Mouse (Mus musculus) liver, postnatal 0 days (tissue): Measurements from ENCODE around the gene Pip4k2c. TPM values are rescaled to one million over a fixed set of nuclear protein-coding genes. Genes with fewer than 3 reads are reported as not detected.

ENCODE experiments used
- ATAC-seq: fragments of 200-750 bp; cut with Nextera tagmentation; 2 replicates; pipeline ENCODE4 v1.8.0; 2017; ENCODE audit warnings: mild to moderate bottlenecking, moderate library complexity
- DNase-seq: peaks from one replicate; pipeline ENCODE4 v3.0.0-alpha.2; 2016
- H3K27ac ChIP-seq: fragments of 300-500 bp; sonication (generic); 2 replicates; pipeline ENCODE4 v1.5.1; 2014; ENCODE audit warnings: antibody characterized with exemption, moderate library complexity, mild to moderate bottlenecking, low read depth
- H3K27me3 ChIP-seq: fragments of 300-500 bp; sonication (generic); 2 replicates; pipeline ENCODE4 v1.6.1; 2014; ENCODE audit warnings: low read length, control low read depth, mixed read lengths; ENCODE audit not compliant: insufficient read depth
- H3K36me3 ChIP-seq: fragments of 300-500 bp; sonication (generic); replicated peaks from 2 replicates; pipeline ENCODE4 v1.6.1; 2014; ENCODE audit warnings: mild to moderate bottlenecking, control low read depth, low read length, moderate library complexity, mixed read lengths; ENCODE audit not compliant: insufficient read depth
- H3K4me1 ChIP-seq: fragments of 300-500 bp; sonication (generic); 2 replicates; pipeline ENCODE4 v1.6.1; 2014; ENCODE audit warnings: antibody characterized with exemption, mild to moderate bottlenecking, control low read depth; ENCODE audit not compliant: insufficient read depth
- H3K4me2 ChIP-seq: fragments of 300-500 bp; sonication (generic); 2 replicates; pipeline ENCODE4 v1.6.1; 2014; ENCODE audit warnings: low read depth, mild to moderate bottlenecking, low read length, moderate library complexity, mixed read lengths
- H3K4me3 ChIP-seq: fragments of 300-500 bp; sonication (generic); 2 replicates; pipeline ENCODE4 v1.5.1; 2014; ENCODE audit warnings: low read depth, low read length
- H3K9ac ChIP-seq: fragments of 300-500 bp; sonication (generic); replicated peaks from 2 replicates; pipeline ENCODE4 v1.6.1; 2014; ENCODE audit warnings: mild to moderate bottlenecking, moderate library complexity
- H3K9me3 ChIP-seq: fragments of 300-500 bp; sonication (generic); 2 replicates; pipeline ENCODE4 v1.6.1; 2016; ENCODE audit warnings: mild to moderate bottlenecking, control low read depth, low read length, mixed read lengths
- CTCF ChIP-seq: sonication (generic); IDR thresholded peaks from 2 replicates; pipeline ENCODE4 v1.5.1; 2016; ENCODE audit warnings: antibody characterized with exemption, low read depth
- EP300 ChIP-seq: IDR thresholded peaks from 2 replicates; pipeline ENCODE4 v1.6.1; 2016; ENCODE audit warnings: antibody characterized with exemption, low read depth, mild to moderate bottlenecking
- WGBS: fragments of 180-500 bp; shearing (Covaris S2); extraction: QIAGEN DNeasy Blood & Tissue Kit; methylation state at CpG from one replicate; pipeline ENCODE4 v1.1.7; 2014; ENCODE audit not compliant: insufficient replicate concordance; 5-methylcytosine and 5-hydroxymethylcytosine counted together
- polyA plus RNA-seq: library from polyadenylated mRNA; unstranded; fragments of >200 nt; fragmentation: Nextera tagmentation; extraction: Ambion mirVana; gene quantifications from 2 replicates; pipeline ENCODE4 v1.2.1, GENCODE M21; 2015

Pip4k2c gene
- polyA plus RNA-seq, 1 experiment from 2014 or later = 17.7 TPM

DNA sequence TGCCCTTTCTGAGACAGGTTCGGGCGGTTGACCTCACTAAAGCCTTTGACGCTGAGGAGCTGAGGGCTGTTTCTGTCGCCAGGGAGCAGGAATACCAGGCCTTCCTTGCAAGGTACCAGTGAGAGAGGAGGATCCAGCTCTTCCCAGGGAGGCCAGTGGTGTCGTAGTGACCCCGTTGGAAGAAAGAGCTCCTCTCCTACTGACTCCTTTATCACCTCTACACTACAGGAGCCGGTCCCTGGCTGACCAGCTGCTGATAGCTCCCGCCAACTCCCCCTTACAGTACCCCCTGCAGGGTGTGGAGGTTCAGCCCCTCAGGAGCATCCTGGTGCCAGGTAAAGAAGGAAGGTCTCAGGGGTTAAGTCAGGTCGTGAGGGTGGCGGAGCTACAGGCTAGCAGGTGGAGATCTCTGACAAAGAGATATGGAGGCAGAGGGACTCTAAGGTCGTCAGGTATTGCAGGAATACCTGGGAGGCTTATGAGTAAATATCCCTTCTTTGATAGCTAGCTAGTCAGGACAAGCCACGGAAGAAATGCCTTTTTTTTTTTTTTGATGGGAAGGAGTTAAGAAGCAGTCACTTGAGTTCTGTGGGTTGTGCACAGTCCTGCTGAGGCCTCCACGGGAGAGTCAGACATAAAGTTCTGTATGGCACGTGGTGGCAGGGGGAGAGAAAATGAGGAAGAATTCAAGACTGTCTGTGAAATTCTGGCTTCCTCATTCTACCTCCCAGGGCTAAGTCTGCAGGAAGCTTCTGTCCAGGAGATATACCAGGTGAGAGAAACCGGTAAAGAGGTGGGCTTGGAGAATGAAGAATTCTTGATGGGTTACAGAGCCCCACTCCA, 44.4 kb downstream of the Pip4k2c start:
- peaks cover 32% of the 10 kb centered on the region for H3K4me1 ChIP-seq

DNA sequence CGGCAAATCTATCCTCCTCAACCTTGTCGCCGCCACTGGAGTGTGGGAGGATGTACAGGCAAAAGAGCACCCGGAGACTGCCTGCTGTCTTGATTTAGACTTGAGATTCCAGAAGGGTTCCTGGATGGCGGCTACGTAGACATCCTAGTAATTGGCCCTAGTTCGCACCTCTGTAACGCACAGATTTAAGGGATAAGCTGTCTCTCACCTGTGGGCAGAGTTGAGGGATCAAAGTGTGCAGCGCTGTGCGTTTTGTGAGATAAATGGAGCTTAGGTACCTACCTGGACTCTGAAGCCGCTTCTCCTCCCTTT, 45.0 kb downstream of the Pip4k2c start:
- TF ChIP-seq EP300 = no peak
- TF ChIP-seq CTCF = no peak
- ATAC-seq (no peak), DNase-seq (no peak)
- Histone ChIP-seq H3K4me3 (peak overlapping the region; percentile 66), H3K4me2 (peak overlapping the region; percentile 80), H3K36me3 (peaks cover 8% of the 10 kb centered on the region), H3K9me3 (no peaks in the 10 kb centered on the region), H3K27ac (peak overlapping the region; percentile 95), H3K9ac (peak overlapping the region; percentile 92), H3K4me1 (peaks cover 32% of the 10 kb centered on the region), H3K27me3 (0 out of 2 replicates have a peak, but pooled peaks cover 3% of the 10 kb centered on the region)
- 12% methylated on average over 11 of the region's 11 CpGs for WGBS

More for the DNA sequence above, 44.4 kb downstream of the Pip4k2c start:
- WGBS = 30% methylated on average over 15 of the region's 15 CpGs
- H3K9me3 ChIP-seq = no peaks in the 10 kb centered on the region
- peaks cover 12% of the 10 kb centered on the region for H3K36me3 ChIP-seq
- H3K27me3 ChIP-seq = 0 out of 2 replicates have a peak, but pooled peaks cover 3% of the 10 kb centered on the region
- TF ChIP-seq EP300 (no peak), CTCF (no peak)
- H3K4me3 ChIP-seq = peak overlapping the region; percentile 66
- H3K4me2 ChIP-seq = peak overlapping the region; percentile 80
- no peak for DNase-seq
- no peak for ATAC-seq
- peak overlapping the region; percentile 92; the same call in 1 of the 2 replicates for H3K9ac ChIP-seq
- peak overlapping the region; percentile 95 for H3K27ac ChIP-seq

DNA sequence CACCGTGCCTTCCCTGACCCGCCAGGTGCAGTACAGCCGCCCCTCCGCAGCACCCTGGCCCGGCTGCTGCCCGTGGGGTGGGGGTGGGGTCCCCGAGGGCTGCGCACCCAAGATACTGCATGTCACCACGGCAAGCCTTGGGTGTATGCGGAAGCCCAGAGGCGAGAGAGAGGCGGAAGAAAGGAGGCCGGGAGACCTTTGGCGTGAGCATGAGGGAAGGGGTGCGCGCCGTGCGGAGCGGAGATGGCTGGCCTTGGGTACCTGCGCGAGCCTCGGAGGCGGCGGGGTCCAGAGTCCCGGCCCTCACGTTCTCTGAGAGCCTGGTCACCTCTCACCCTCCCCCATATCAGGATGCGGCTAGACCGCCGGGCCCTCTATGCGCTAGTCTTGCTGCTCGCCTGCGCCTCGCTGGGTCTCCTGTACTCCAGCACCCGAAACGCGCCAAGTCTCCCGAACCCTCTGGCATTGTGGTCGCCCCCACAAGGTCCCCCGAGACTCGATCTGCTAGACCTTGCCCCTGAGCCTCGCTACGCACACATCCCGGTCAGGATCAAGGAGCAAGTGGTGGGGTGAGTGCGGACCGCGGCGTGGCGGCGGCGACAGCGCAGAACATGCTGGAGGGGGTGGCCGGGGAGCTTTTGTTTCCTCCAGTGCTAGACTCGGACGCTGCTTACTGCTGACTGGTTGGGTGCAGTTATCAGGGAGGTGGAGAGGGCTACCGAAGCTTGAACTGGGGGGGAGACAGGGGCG, 45.6 kb downstream of the Pip4k2c start:
- Histone ChIP-seq H3K9ac (peak overlapping the region; percentile 92), H3K4me3 (peak overlapping the region; percentile 66), H3K36me3 (peaks cover 8% of the 10 kb centered on the region), H3K27ac (peak overlapping the region; percentile 95), H3K9me3 (no peaks in the 10 kb centered on the region), H3K4me1 (peaks cover 29% of the 10 kb centered on the region), H3K4me2 (peak overlapping the region; percentile 80), H3K27me3 (0 out of 2 replicates have a peak, but pooled peaks cover 3% of the 10 kb centered on the region)
- WGBS = 1% methylated on average over 51 of the region's 56 CpGs
- ATAC-seq (peak; percentile 51), DNase-seq (peak; percentile 67)
- no peak for TF ChIP-seq CTCF
- no peak for TF ChIP-seq EP300

- 0 out of 2 replicates have a peak, but pooled peaks cover 3% of the 10 kb centered on the region for H3K27me3 ChIP-seq
Measured at GRCm38 (mm10) chr10:127165354-127165653, 46.1 kb downstream of the Pip4k2c start.

GRCm38 (mm10) chr10:127164631-127165353, 46.6 kb downstream of the Pip4k2c start, which contains the start of gene B4galnt1:
Gene B4galnt1, plus strand, starts transcription at chr10:127165225.
- peak; percentile 82 for ATAC-seq
- 2% methylated on average over 45 of the region's 52 CpGs for WGBS

More at GRCm38 (mm10) chr10:127165354-127165653, 46.1 kb downstream of the Pip4k2c start:
- Histone ChIP-seq H3K9me3 (no peaks in the 10 kb centered on the region), H3K9ac (peak overlapping the region; percentile 92), H3K36me3 (peaks cover 8% of the 10 kb centered on the region), H3K4me3 (peak overlapping the region; percentile 66), H3K4me1 (peaks cover 24% of the 10 kb centered on the region), H3K4me2 (peak overlapping the region; percentile 80), H3K27ac (peak overlapping the region; percentile 95)
- DNase-seq (no peak), ATAC-seq (peak; percentile 32)
- no peak for TF ChIP-seq CTCF
- TF ChIP-seq EP300 = no peak
- WGBS = 0% methylated on average over 27 of the region's 42 CpGs

More at GRCm38 (mm10) chr10:127164631-127165353, 46.6 kb downstream of the Pip4k2c start, which contains the start of gene B4galnt1:
- Histone ChIP-seq H3K4me1 (peaks cover 20% of the 10 kb centered on the region), H3K9ac (peak within 1 kb of the TSS; percentile 92), H3K36me3 (peaks cover 8% of the 10 kb centered on the region), H3K27ac (peak within 1 kb of the TSS; percentile 95), H3K9me3 (no peaks in the 10 kb centered on the region), H3K27me3 (0 out of 2 replicates have a peak, but pooled peaks cover 3% of the 10 kb centered on the region), H3K4me2 (peak within 1 kb of the TSS; percentile 80), H3K4me3 (peak within 1 kb of the TSS; percentile 66)
- peak; percentile 85 for DNase-seq
- TF ChIP-seq EP300 (no peak), CTCF (peak; percentile 91)
